Mouse (Mus musculus): ENCODE results near the gene Fam219b. TPM values are rescaled to one million over a fixed set of nuclear protein-coding genes. Genes with fewer than 3 reads are reported as not detected.
A peak's percentile ranks its signal among the peaks of the same experiment; 100 is the strongest.

Gene Fam219b
- total RNA-seq, 2 experiments from 2014 or later: 12.3 to 14.0 TPM

- peak; percentile 82 to 94 for DNase-seq (ENCODE audit: low spot score in 2 of 2)
Observed at GRCm38 (mm10) chr9:57560861-57561710, 23.8 kb downstream of the Fam219b start, which contains the start of gene Scamp2. Gene Scamp2 (plus strand): TSS chr9:57560943.

- DNase-seq (ENCODE audit: low spot score in 2 of 2): no peak
Observed at GRCm38 (mm10) chr9:57561711-57562099, 24.4 kb downstream of the Fam219b start.

- peak in 1 of 2 experiments; percentile 63 for DNase-seq (ENCODE audit: low spot score in 2 of 2)
Observed at GRCm38 (mm10) chr9:57562896-57563372, 25.6 kb downstream of the Fam219b start.

GRCm38 (mm10) chr9:57564609-57565008 lies 27.3 kb downstream of the Fam219b start:
- no peak for DNase-seq (ENCODE audit: low spot score in 2 of 2)

GRCm38 (mm10) chr9:57565741-57566221 lies 28.5 kb downstream of the Fam219b start:
- peak in 1 of 2 experiments; percentile 61 for DNase-seq (ENCODE audit: low spot score in 2 of 2)

GRCm38 (mm10) chr9:57566846-57567245 lies 29.5 kb downstream of the Fam219b start:
- no peak for DNase-seq (ENCODE audit: low spot score in 2 of 2)

GRCm38 (mm10) chr9:57568500-57568899 lies 31.2 kb downstream of the Fam219b start:
- DNase-seq (ENCODE audit: low spot score in 2 of 2): no peak

- no peak for DNase-seq (ENCODE audit: low spot score in 2 of 2)
Observed at GRCm38 (mm10) chr9:57574397-57574796, 37.1 kb downstream of the Fam219b start.

- DNase-seq (ENCODE audit: low spot score in 2 of 2): no peak
Observed at GRCm38 (mm10) chr9:57575577-57575976, 38.2 kb downstream of the Fam219b start.

- DNase-seq (ENCODE audit: low spot score in 2 of 2): no peak
Observed at GRCm38 (mm10) chr9:57577144-57577849, 40.0 kb downstream of the Fam219b start.

GRCm38 (mm10) chr9:57584991-57585390 lies 47.7 kb downstream of the Fam219b start:
- no peak for DNase-seq (ENCODE audit: low spot score in 2 of 2)

- peak; percentile 56 to 79 for DNase-seq (ENCODE audit: low spot score in 2 of 2)
Observed at GRCm38 (mm10) chr9:57589224-57590126, 52.1 kb downstream of the Fam219b start, which contains the start of gene Ulk3. Gene Ulk3 (plus strand): TSS chr9:57589452.

GRCm38 (mm10) chr9:57590726-57591125 lies 53.4 kb downstream of the Fam219b start:
- no peak for DNase-seq (ENCODE audit: low spot score in 2 of 2)

Other genes with a start within 250 kb of the Fam219b start
- 10 to 100 TPM in 1 of 2 experiments, 1 to 10 TPM in 1; 8.3 to 11.7 TPM for gene Ppcdc, start 97.4 kb upstream of the Fam219b start, total RNA-seq (2021)
- 10 to 100 TPM; 13.3 to 14.5 TPM for gene Scamp5, start 69.5 kb upstream of the Fam219b start, total RNA-seq (2021)
- gene Rpp25, start 33.5 kb upstream of the Fam219b start, total RNA-seq (2021): under 1 TPM in 1 of 2 experiments, not detected in 1; 0.26 TPM
- 100 to 1,000 TPM; 639 to 672 TPM for gene Cox5a, start 16.3 kb upstream of the Fam219b start, total RNA-seq (2021)
- gene Mpi, start 15.2 kb downstream of the Fam219b start, total RNA-seq (2021): 100 to 1,000 TPM; 112 to 115 TPM
- 10 to 100 TPM; 68.2 to 75.6 TPM for gene Scamp2, start 23.4 kb downstream of the Fam219b start, total RNA-seq (2021)
- gene Ulk3, start 51.9 kb downstream of the Fam219b start, total RNA-seq (2021): 10 to 100 TPM; 14.3 to 15.3 TPM
- gene Cplx3, start 68.8 kb downstream of the Fam219b start, total RNA-seq (2021): not detected
- gene Lman1l, start 83.2 kb downstream of the Fam219b start, total RNA-seq (2021): not detected
- gene Csk, start 116.1 kb downstream of the Fam219b start, total RNA-seq (2021): 10 to 100 TPM; 39.5 to 42.9 TPM
- under 1 TPM in 1 of 2 experiments, not detected in 1; 0.16 TPM for gene Cyp1a2, start 146.2 kb downstream of the Fam219b start, total RNA-seq (2021)
- gene Cyp1a1, start 150.4 kb downstream of the Fam219b start, total RNA-seq (2021): not detected
- gene Edc3, start 171.0 kb downstream of the Fam219b start, total RNA-seq (2021): 10 to 100 TPM; 11.8 to 12.5 TPM
- 10 to 100 TPM; 52.7 to 58.9 TPM for gene Clk3, start 228.3 kb downstream of the Fam219b start, total RNA-seq (2021)